Mouse (Mus musculus): ENCODE data around the gene Tacc2.
"Not testable (repeated sequence)": the region's sequence is repeated elsewhere in the genome, so short reads cannot be mapped to it uniquely, and the experiment has no call there.

Gene Tacc2

GRCm38 (mm10) chr7:130577388-130578003, at the start of gene Tacc2:
Gene Tacc2 (plus strand): TSS chr7:130577438.
- no peak for DNase-seq

- not testable (repeated sequence) for DNase-seq
Observed at GRCm38 (mm10) chr7:130531138-130531537, 46.1 kb upstream of the Tacc2 start.

- DNase-seq: peak; percentile 92
Observed at GRCm38 (mm10) chr7:130533316-130534260, 43.6 kb upstream of the Tacc2 start.

GRCm38 (mm10) chr7:130535174-130535573, 42.1 kb upstream of the Tacc2 start:
- no peak for DNase-seq

GRCm38 (mm10) chr7:130537068-130537467, 40.2 kb upstream of the Tacc2 start:
- DNase-seq: no peak

GRCm38 (mm10) chr7:130540176-130540575, 37.1 kb upstream of the Tacc2 start:
- no peak for DNase-seq

GRCm38 (mm10) chr7:130543181-130543580, 34.1 kb upstream of the Tacc2 start:
- no peak for DNase-seq

GRCm38 (mm10) chr7:130545401-130545800, 31.8 kb upstream of the Tacc2 start:
- DNase-seq: no peak

- DNase-seq: no peak
Observed at GRCm38 (mm10) chr7:130545893-130546292, 31.3 kb upstream of the Tacc2 start.

GRCm38 (mm10) chr7:130546421-130546790, 30.8 kb upstream of the Tacc2 start:
- no peak for DNase-seq

- peak; percentile 95 for DNase-seq
Observed at GRCm38 (mm10) chr7:130546791-130547484, 30.3 kb upstream of the Tacc2 start.

GRCm38 (mm10) chr7:130547635-130548175, 29.5 kb upstream of the Tacc2 start:
- no peak for DNase-seq

- peak; percentile 66 for DNase-seq
Observed at GRCm38 (mm10) chr7:130552780-130553179, 24.5 kb upstream of the Tacc2 start.

GRCm38 (mm10) chr7:130553321-130553720, 23.9 kb upstream of the Tacc2 start:
- peak; percentile 50 for DNase-seq

GRCm38 (mm10) chr7:130555597-130555996, 21.6 kb upstream of the Tacc2 start:
- DNase-seq: no peak

GRCm38 (mm10) chr7:130558592-130558991, 18.6 kb upstream of the Tacc2 start:
- no peak for DNase-seq

- DNase-seq: no peak
Observed at GRCm38 (mm10) chr7:130560933-130561332, 16.3 kb upstream of the Tacc2 start.

- DNase-seq: no peak
Observed at GRCm38 (mm10) chr7:130563276-130563675, 14.0 kb upstream of the Tacc2 start.

- DNase-seq: no peak
Observed at GRCm38 (mm10) chr7:130563880-130564279, 13.4 kb upstream of the Tacc2 start.

GRCm38 (mm10) chr7:130564596-130564995, 12.6 kb upstream of the Tacc2 start:
- no peak for DNase-seq

GRCm38 (mm10) chr7:130568783-130569436, 8.3 kb upstream of the Tacc2 start:
- no peak for DNase-seq

GRCm38 (mm10) chr7:130570472-130570871, 6.8 kb upstream of the Tacc2 start:
- DNase-seq: no peak

GRCm38 (mm10) chr7:130572821-130573220, 4.4 kb upstream of the Tacc2 start, which contains the start of gene Nsmce4a:
Gene Nsmce4a (minus strand): TSS chr7:130573118.
- DNase-seq: no peak

All from retina, postnatal 1 day (tissue).